Mouse (Mus musculus) heart, postnatal 0 days (tissue): ENCODE data around the gene Slc5a12. TPM values are rescaled to one million over a fixed set of nuclear protein-coding genes. Genes with fewer than 3 reads are reported as not detected.
A peak's percentile ranks its signal among the peaks of the same experiment; 100 is the strongest.

Experiments
- ATAC-seq: fragments of 200-750 bp; cut with Nextera tagmentation; 2 replicates; pipeline ENCODE4 v1.8.0; 2017; ENCODE audit warnings: low read depth, moderate number of reproducible peaks, moderate library complexity; ENCODE audit not compliant: insufficient read depth
- DNase-seq: peaks from one replicate; pipeline ENCODE4 v3.0.0-alpha.2; 2016; ENCODE audit warnings: low spot score
- H3K27ac ChIP-seq: fragments of 300-500 bp; sonication (generic); 2 replicates; pipeline ENCODE4 v1.5.1; 2014; ENCODE audit warnings: low read depth, mild to moderate bottlenecking
- H3K27me3 ChIP-seq: fragments of 300-500 bp; sonication (generic); 2 replicates; pipeline ENCODE4 v1.6.1; 2014; ENCODE audit warnings: low read length, mixed read lengths; ENCODE audit not compliant: control insufficient read depth, insufficient read depth
- H3K36me3 ChIP-seq: fragments of 300-500 bp; sonication (generic); replicated peaks from 2 replicates; pipeline ENCODE4 v1.6.1; 2014; ENCODE audit warnings: low read length, mixed read lengths; ENCODE audit not compliant: control insufficient read depth, insufficient read depth
- H3K4me1 ChIP-seq: fragments of 300-500 bp; sonication (generic); 2 replicates; pipeline ENCODE4 v1.6.1; 2014; ENCODE audit warnings: antibody characterized with exemption; ENCODE audit not compliant: control insufficient read depth, insufficient read depth
- H3K4me2 ChIP-seq: fragments of 300-500 bp; sonication (generic); 2 replicates; pipeline ENCODE4 v1.6.1; 2014; ENCODE audit warnings: low read depth, mild to moderate bottlenecking, low read length, moderate library complexity
- H3K4me3 ChIP-seq: fragments of 300-500 bp; sonication (generic); 2 replicates; pipeline ENCODE4 v1.5.1; 2014; ENCODE audit warnings: low read depth, low read length
- H3K9ac ChIP-seq: fragments of 300-500 bp; sonication (generic); replicated peaks from 2 replicates; pipeline ENCODE4 v1.6.1; 2014; ENCODE audit warnings: low read depth, low read length, mixed read lengths
- H3K9me3 ChIP-seq: fragments of 300-500 bp; sonication (generic); replicated peaks from 2 replicates; pipeline ENCODE4 v1.6.1; 2016; ENCODE audit warnings: low read length; ENCODE audit not compliant: control insufficient read depth
- CTCF ChIP-seq: IDR thresholded peaks from 2 replicates; pipeline ENCODE4 v1.5.1; 2016; ENCODE audit warnings: antibody characterized with exemption, control low read depth, low read depth
- EP300 ChIP-seq: IDR thresholded peaks from 2 replicates; pipeline ENCODE4 v1.6.1; 2016; ENCODE audit warnings: antibody characterized with exemption, low read depth
- WGBS: fragments of 180-500 bp; shearing (Covaris S2); extraction: QIAGEN DNeasy Blood & Tissue Kit; methylation state at CpG from one replicate; pipeline ENCODE4 v1.1.7; 2014; 5-methylcytosine and 5-hydroxymethylcytosine counted together
- polyA plus RNA-seq: library from polyadenylated mRNA; unstranded; fragments of >200 nt; fragmentation: Nextera tagmentation; extraction: Ambion mirVana; gene quantifications from 2 replicates; pipeline ENCODE4 v1.2.1, GENCODE M21; 2015
- total RNA-seq: library from RNA; depleted of rRNA; stranded (reverse); fragments of >200 nt; gene quantifications from 2 replicates; pipeline ENCODE4 v1.2.3, GENCODE M21; 2014; ENCODE audit warnings: low replicate concordance; rRNA removed

Gene Slc5a12
- not detected in 2 replicates for total RNA-seq
- not detected in 2 replicates for polyA plus RNA-seq

DNA sequence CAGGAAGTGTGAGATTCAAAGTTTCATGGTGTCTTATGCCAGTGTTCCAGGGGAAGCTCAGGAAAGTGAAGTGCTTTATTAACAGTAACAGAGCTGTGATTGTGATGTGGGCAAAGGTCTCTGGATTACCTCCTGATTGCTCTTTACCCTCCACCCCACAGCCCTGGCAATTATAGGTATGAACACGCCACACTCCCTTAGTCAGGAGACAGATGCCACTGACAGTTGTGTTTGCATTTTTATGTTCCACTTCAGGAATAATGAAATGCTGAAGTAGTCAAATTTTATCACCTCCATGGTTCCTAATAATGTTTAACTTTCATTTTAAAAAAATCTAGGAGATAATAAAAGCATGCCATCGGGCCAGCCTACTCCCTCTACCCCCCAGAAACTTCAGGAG is at the start of gene Slc5a12:
TSS of gene Slc5a12 (plus strand) at position 367 of the 400 bp plus-strand sequence.
- 44% methylated on average over 2 of the region's 2 CpGs for WGBS
- Histone ChIP-seq H3K27ac (no peak within 1 kb of the TSS), H3K9me3 (no peaks in the 10 kb centered on the region), H3K27me3 (no peaks in the 10 kb centered on the region), H3K9ac (no peak within 1 kb of the TSS), H3K4me1 (no peaks in the 10 kb centered on the region), H3K4me3 (no peak within 1 kb of the TSS), H3K4me2 (no peak within 1 kb of the TSS), H3K36me3 (no peaks in the 10 kb centered on the region)
- no peak for DNase-seq
- no peak for ATAC-seq
- no peak for TF ChIP-seq CTCF
- no peak for TF ChIP-seq EP300

DNA sequence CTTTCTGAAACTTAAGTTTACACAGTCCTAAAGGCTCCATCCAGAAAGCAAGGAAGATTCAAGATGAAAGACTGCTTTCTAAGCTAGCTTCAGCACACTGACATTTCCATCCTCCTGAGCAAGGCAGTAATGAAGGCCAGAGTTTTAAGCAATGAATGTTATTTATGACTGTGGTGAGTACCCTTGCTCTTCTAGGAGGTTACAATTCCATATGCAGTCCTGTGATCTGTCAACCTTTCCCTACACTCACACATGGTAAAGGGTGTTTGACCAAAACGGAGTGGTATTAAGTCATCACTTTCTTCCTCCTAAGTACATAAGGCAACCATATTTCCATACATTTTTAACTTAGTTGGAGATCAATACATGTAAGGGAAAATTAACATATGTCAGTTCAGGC is 41.0 kb upstream of the Slc5a12 start:
- H3K4me2 ChIP-seq = no peak overlapping the region
- H3K9me3 ChIP-seq = no peaks in the 10 kb centered on the region
- TF ChIP-seq CTCF (no peak), EP300 (no peak)
- H3K27me3 ChIP-seq = no peaks in the 10 kb centered on the region
- no peak overlapping the region for H3K27ac ChIP-seq
- ATAC-seq (no peak), DNase-seq (no peak)
- no peak overlapping the region for H3K4me3 ChIP-seq
- H3K9ac ChIP-seq = no peak overlapping the region
- no peaks in the 10 kb centered on the region for H3K36me3 ChIP-seq
- no peaks in the 10 kb centered on the region for H3K4me1 ChIP-seq
- WGBS = 81% methylated on average over 1 of the region's 1 CpGs

DNA sequence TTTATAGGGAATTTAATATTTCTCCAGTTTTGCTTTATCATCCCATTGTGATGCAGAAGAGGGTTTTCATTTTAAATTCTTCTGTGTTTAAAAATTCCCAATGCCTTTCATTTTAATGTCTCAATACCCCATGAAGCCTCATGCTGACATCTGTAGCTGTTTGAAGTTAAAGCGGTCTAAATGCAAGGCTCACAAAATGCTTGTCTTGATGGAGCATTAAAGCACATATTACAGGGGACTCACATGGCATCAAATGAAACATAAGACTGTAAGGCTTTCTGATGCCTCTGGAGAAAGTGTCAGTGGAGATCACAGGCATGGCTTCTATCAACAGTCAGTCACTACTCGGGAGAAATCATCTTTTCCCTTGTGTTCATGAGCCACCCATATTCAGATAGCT is 34.5 kb upstream of the Slc5a12 start:
- H3K4me3 ChIP-seq = no peak overlapping the region
- 58% methylated on average over 2 of the region's 2 CpGs for WGBS

DNA sequence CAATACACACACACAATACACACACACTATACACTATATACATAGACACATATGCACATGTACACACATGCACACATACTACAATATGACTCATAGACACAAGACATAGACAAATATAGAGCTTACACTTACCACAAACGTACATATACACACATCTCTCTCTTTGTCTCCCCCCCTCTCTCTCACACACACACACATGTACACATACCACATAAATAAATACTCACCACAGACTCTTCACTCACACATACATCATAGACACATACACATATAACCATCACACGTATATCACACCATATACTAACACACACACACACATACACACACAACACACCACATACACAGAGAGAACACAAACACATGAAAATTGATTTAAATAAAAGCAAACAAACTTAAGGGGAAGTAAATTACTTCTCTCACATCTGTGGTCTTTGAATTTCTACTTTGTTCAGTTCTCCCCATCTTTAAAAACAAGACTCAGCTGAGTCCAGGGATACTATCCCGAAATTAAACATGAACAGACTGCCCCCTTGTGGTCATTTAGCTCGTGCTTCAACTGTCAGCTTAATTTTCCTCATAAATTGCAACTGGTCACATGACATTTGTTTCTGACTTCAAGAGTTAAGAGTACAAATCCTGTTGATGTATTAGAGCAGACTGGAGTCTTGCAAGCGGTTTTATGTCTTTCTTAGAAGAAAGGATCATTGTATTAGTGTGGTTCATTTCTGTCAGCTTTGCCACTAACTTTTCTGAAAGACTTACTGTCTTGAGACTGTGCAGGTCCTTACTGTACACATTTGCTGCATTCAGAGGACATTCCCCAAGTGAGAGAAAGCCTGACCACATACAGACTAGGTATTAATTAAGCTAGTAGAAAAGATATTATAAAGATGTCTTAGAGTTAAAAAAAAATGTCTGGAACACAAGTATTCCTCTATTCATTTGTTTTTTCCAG is 32.1 kb upstream of the Slc5a12 start:
- Histone ChIP-seq H3K4me1 (no peaks in the 10 kb centered on the region), H3K9ac (no peak overlapping the region), H3K4me3 (no peak overlapping the region), H3K36me3 (no peaks in the 10 kb centered on the region), H3K27ac (no peak overlapping the region), H3K9me3 (no peaks in the 10 kb centered on the region), H3K27me3 (no peaks in the 10 kb centered on the region), H3K4me2 (no peak overlapping the region)
- DNase-seq (peak; percentile 58), ATAC-seq (peak; percentile 44; the same call in 1 of the 2 replicates)
- WGBS = 34% methylated on average over 5 of the region's 5 CpGs
- TF ChIP-seq CTCF = peak; percentile 79
- TF ChIP-seq EP300 = no peak

More for the DNA sequence above, 34.5 kb upstream of the Slc5a12 start:
- Histone ChIP-seq H3K4me1 (no peaks in the 10 kb centered on the region), H3K36me3 (no peaks in the 10 kb centered on the region), H3K9me3 (no peaks in the 10 kb centered on the region), H3K9ac (no peak overlapping the region), H3K27ac (no peak overlapping the region), H3K27me3 (no peaks in the 10 kb centered on the region), H3K4me2 (no peak overlapping the region)
- DNase-seq (no peak), ATAC-seq (no peak)
- TF ChIP-seq EP300 (no peak), CTCF (no peak)

DNA sequence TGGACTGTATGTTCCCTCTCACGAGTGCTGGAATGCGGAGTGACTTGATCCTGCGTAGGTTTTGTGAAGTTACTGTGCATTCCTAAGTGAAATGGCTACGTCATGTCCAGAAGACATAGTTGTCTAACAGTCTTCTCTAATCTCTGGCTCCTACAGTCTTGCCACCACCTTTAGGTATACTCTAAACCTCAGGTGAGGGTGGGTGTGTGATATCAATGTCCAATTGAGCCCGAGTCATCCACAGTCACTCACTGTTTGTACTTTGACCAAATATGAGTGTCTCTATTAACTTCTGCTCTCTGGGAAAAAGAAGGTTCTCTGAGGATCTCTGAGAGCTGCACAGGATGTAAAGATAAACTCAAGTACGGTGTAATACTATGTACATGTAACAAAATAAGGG is 10.4 kb upstream of the Slc5a12 start:
- H3K4me1 ChIP-seq = no peaks in the 10 kb centered on the region
- DNase-seq (no peak), ATAC-seq (no peak)
- H3K27me3 ChIP-seq = no peaks in the 10 kb centered on the region
- H3K9me3 ChIP-seq = no peaks in the 10 kb centered on the region
- no peaks in the 10 kb centered on the region for H3K36me3 ChIP-seq
- no peak overlapping the region for H3K4me2 ChIP-seq
- H3K9ac ChIP-seq = no peak overlapping the region
- no peak overlapping the region for H3K27ac ChIP-seq
- 68% methylated on average over 6 of the region's 6 CpGs for whole genome bisulfite sequencing
- TF ChIP-seq CTCF (no peak), EP300 (no peak)
- H3K4me3 ChIP-seq = no peak overlapping the region
